Mouse (Mus musculus) lung, postnatal 0 days (tissue): ENCODE results near the gene Mllt10. TPM values are rescaled to one million over a fixed set of nuclear protein-coding genes. Genes with fewer than 3 reads are reported as not detected.

ENCODE experiments used
- ATAC-seq: fragments of 200-750 bp; cut with Nextera tagmentation; 2 replicates; pipeline ENCODE4 v1.8.0; 2017; ENCODE audit warnings: moderate library complexity
- DNase-seq: peaks from one replicate; pipeline ENCODE4 v3.0.0-alpha.2; 2016; ENCODE audit warnings: low spot score
- H3K27ac ChIP-seq: fragments of 300-500 bp; sonication (generic); 2 replicates; pipeline ENCODE4 v1.5.1; 2014; ENCODE audit warnings: antibody characterized with exemption, mild to moderate bottlenecking, low read length, mixed read lengths
- H3K27me3 ChIP-seq: fragments of 300-500 bp; sonication (generic); replicated peaks from 2 replicates; pipeline ENCODE4 v1.6.1; 2014; ENCODE audit warnings: low read length, mixed read lengths; ENCODE audit not compliant: insufficient read depth
- H3K36me3 ChIP-seq: fragments of 300-500 bp; sonication (generic); 2 replicates; pipeline ENCODE4 v1.6.1; 2014; ENCODE audit warnings: low read length, mixed read lengths; ENCODE audit not compliant: insufficient read depth
- H3K4me1 ChIP-seq: fragments of 300-500 bp; sonication (generic); 2 replicates; pipeline ENCODE4 v1.6.1; 2014; ENCODE audit warnings: antibody characterized with exemption, low read depth, low read length, mixed read lengths; ENCODE audit not compliant: insufficient read depth
- H3K4me2 ChIP-seq: fragments of 300-500 bp; sonication (generic); replicated peaks from 2 replicates; pipeline ENCODE4 v1.6.1; 2014; ENCODE audit warnings: low read depth, mild to moderate bottlenecking, low read length, moderate library complexity, mixed read lengths
- H3K4me3 ChIP-seq: fragments of 300-500 bp; sonication (generic); 2 replicates; pipeline ENCODE4 v1.5.1; 2014; ENCODE audit warnings: low read depth, low read length
- H3K9ac ChIP-seq: fragments of 300-500 bp; sonication (generic); replicated peaks from 2 replicates; pipeline ENCODE4 v1.6.1; 2014; ENCODE audit warnings: low read depth, mild to moderate bottlenecking
- H3K9me3 ChIP-seq: fragments of 300-500 bp; sonication (generic); 2 replicates; pipeline ENCODE4 v1.6.1; 2016; ENCODE audit warnings: low read length, mixed read lengths
- CTCF ChIP-seq: IDR thresholded peaks from 2 replicates; pipeline ENCODE4 v1.5.1; 2016; ENCODE audit warnings: antibody characterized with exemption, mild to moderate bottlenecking
- EP300 ChIP-seq: IDR thresholded peaks from 2 replicates; pipeline ENCODE4 v1.6.1; 2016; ENCODE audit warnings: antibody characterized with exemption, mild to moderate bottlenecking, control low read depth
- WGBS: fragments of 180-500 bp; shearing (Covaris S2); extraction: QIAGEN DNeasy Blood & Tissue Kit; methylation state at CpG from one replicate; pipeline ENCODE4 v1.1.7; 2014; 5-methylcytosine and 5-hydroxymethylcytosine counted together
- polyA plus RNA-seq: library from polyadenylated mRNA; unstranded; fragments of >200 nt; fragmentation: Nextera tagmentation; extraction: Ambion mirVana; gene quantifications from 2 replicates; pipeline ENCODE4 v1.2.1, GENCODE M21; 2015

The Mllt10 gene
- polyA plus RNA-seq, 1 experiment from 2014 or later, result 35.1 TPM

DNA sequence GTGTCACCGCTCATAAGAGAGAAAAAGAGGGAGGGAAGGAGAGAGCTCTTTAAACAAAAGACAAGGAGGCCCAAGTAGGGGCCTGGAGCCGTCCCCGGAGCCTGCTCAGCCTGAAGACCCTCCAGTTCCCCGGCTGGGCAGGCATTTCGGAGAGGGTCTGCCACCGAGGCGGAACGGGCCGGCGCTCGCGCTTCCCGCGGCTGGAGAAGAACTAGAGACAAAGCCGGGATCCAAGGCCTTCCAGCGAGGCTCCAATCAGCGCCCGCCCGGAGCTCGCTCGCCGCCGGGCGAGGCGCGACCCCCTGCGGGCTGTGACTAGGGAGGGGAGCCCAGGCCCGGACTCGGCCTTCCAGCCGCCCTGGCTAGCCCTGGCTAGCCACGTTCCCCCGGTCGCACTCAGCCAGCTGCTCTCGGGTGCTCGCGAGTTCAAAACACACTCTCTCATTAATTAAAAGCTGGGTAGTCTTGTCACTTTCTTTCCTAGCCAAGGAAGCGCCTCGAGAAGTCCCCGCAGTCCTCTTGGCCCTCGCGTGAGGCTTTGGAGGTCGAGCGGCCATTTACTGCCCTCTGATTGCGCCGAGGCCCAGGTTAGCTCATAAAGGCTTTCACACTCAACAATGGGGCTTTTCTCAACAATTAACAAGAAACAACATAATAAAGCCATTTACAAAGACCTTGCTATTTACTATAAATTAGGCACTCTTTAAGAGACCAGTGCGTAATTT lies 15.3 kb upstream of the Mllt10 start:
- DNase-seq (peak; percentile 17), ATAC-seq (peak; percentile 46)
- H3K4me3 ChIP-seq, result peak overlapping the region; percentile 28
- H3K9ac ChIP-seq, result peak overlapping the region; percentile 51
- peaks cover 19% of the 10 kb centered on the region; the same call in 1 of the 2 replicates for H3K4me1 ChIP-seq
- H3K4me2 ChIP-seq, result peak overlapping the region; percentile 64
- TF ChIP-seq EP300 (no peak), CTCF (no peak)
- 27% methylated on average over 35 of the region's 46 CpGs for WGBS
- H3K9me3 ChIP-seq, result no peaks in the 10 kb centered on the region
- no peaks in the 10 kb centered on the region for H3K27me3 ChIP-seq
- no peaks in the 10 kb centered on the region for H3K36me3 ChIP-seq
- H3K27ac ChIP-seq, result no peak overlapping the region

DNA sequence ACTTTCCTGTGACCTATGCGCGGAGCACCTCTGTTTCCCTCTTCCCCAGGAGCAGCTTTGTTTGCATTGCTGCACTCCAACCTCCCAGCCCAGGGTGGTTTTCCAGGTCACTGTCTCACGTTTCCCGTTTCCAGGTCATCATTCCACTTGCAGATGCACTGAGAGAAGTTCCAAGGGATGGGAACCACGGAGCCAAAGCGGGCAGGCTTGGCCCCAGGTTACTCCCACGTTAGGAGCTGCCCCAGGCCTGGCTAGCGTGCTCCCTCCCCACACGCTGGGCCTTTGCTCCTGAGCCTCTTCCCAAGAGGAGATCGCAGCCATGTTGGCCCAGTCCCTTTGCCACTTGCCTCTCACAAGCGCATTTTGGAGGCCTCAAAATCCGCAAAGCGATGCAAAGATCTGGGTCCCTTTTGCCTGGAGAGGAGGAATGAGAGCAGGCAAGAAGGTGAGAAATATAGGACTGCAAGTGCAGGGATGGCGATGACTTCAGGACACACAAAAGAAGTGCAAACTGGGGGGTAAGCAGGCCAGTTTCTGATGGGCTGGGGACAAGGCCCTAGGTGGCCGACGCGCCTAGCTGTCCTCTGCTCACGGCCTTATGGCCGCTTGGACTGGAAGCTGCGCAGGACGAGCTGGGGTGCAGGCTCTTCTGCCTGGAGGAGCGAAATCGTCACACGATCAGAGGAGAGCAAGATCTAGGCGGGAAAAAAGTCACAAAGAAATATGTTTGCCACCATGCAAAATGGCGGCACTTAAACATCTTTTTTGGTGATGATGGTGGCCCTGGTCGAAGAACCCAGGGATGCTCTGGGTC lies 14.5 kb upstream of the Mllt10 start:
- no peak overlapping the region for H3K9ac ChIP-seq
- no peaks in the 10 kb centered on the region for H3K9me3 ChIP-seq
- no peak for ATAC-seq
- no peaks in the 10 kb centered on the region for H3K27me3 ChIP-seq
- H3K36me3 ChIP-seq, result no peaks in the 10 kb centered on the region
- H3K4me2 ChIP-seq, result no peak overlapping the region
- TF ChIP-seq EP300, result no peak
- TF ChIP-seq CTCF, result no peak
- no peak overlapping the region for H3K4me3 ChIP-seq
- peaks cover 20% of the 10 kb centered on the region; the same call in 1 of the 2 replicates for H3K4me1 ChIP-seq
- 76% methylated on average over 27 of the region's 27 CpGs for WGBS
- H3K27ac ChIP-seq, result no peak overlapping the region
- DNase-seq, result no peak

DNA sequence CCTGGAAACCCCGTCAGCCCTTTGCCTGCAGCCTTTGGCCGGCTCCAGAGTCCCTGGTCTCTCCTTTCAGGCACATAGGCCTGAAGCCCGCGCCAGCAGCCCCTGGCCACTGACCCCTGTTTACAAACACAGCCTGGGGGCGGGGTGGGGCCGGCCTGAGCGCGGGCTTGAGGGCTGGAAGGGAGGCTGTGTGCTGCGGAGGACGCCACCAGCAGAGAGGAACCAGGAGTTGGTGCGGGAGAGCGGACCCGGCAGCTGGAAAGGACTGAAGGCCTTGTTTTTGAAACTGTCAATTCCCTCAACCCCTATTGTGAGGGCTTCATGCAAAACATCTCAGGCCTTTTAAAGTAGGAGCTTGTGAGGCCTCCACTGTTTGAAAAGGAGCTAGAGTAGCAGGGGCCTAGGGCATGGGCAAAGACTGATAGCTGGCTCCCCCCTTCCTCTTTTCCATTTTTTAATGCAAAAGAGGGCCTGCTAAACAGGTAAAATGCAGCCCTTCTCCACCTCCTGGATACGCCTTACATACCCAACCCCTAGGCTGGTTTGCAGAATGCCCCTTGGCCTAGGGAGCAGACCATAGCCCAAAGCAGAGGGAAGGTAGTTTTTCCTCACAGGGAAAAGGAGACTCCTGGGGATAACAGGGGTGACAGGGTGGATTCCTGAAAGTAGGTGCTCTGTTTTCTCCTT lies 13.7 kb upstream of the Mllt10 start:
- DNase-seq (no peak), ATAC-seq (peak; percentile 50)
- no peak for TF ChIP-seq EP300
- TF ChIP-seq CTCF, result no peak
- Histone ChIP-seq H3K27me3 (no peaks in the 10 kb centered on the region), H3K4me1 (peaks cover 28% of the 10 kb centered on the region; the same call in 1 of the 2 replicates), H3K9ac (no peak overlapping the region), H3K4me2 (no peak overlapping the region; the same call in 1 of the 2 replicates), H3K27ac (peak overlapping the region; percentile 38; the same call in 1 of the 2 replicates), H3K9me3 (no peaks in the 10 kb centered on the region), H3K4me3 (no peak overlapping the region), H3K36me3 (no peaks in the 10 kb centered on the region)
- WGBS, result 47% methylated on average over 14 of the region's 14 CpGs

DNA sequence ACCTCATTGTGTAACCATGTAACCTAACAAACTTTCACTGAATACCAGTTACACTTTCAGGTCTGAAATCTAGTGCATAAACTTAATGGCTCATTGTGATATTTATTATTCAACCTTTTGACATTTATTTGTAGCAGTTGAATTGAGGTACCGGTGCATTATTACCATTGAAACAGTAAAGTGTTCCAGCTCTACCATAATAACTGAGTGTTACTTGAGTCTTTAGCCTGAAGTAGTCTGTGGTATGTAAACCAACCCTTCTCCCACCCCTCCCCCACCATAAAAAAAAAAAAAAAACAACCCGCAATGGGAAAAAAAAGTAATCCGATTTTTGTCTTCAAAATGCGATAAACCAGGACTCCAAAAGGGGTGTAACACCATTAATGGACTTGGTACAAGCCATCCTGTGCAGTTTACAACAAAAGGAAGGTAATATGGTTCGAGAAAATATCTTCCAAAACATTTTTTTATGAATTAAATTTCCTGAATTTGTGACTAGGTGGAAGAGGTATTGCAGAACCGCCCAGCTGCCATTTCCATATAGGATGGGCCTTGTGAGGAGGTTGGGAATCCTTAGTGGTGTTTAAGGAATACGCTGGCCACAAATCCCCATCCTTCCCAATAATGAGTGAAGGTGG lies 9.8 kb upstream of the Mllt10 start:
- H3K4me2 ChIP-seq, result peak overlapping the region; percentile 64
- WGBS, result 14% methylated on average over 7 of the region's 7 CpGs
- no peak overlapping the region for H3K27ac ChIP-seq
- no peaks in the 10 kb centered on the region for H3K27me3 ChIP-seq
- H3K4me3 ChIP-seq, result peak overlapping the region; percentile 81; the same call in 1 of the 2 replicates
- no peaks in the 10 kb centered on the region for H3K36me3 ChIP-seq
- H3K9ac ChIP-seq, result peak overlapping the region; percentile 79; the same call in 1 of the 2 replicates
- DNase-seq, result no peak
- ATAC-seq, result no peak
- H3K4me1 ChIP-seq, result peaks cover 29% of the 10 kb centered on the region
- no peak for TF ChIP-seq CTCF
- TF ChIP-seq EP300, result no peak
- no peaks in the 10 kb centered on the region for H3K9me3 ChIP-seq

DNA sequence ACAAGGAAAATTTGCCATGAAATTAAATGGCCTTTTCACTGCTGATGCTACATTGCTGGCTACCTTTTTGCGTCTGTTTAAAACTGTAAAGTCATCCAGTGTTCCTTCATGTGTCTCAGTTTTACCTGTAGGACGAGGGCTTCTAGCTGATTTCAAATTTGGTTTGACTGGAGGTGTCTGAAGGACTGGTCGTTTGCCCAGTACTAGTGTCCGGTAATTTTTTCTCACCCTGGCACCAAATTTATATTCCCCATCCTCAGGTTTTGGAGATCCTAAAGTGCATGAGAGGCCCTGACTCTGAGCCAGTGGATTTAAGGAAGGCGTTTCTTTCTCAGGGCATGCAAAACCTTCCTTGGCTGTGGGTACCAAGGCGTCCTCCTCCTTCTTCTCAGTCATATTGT lies 9.3 kb upstream of the Mllt10 start:
- ATAC-seq (no peak), DNase-seq (no peak)
- no peak overlapping the region for H3K27ac ChIP-seq
- WGBS, result 26% methylated on average over 6 of the region's 6 CpGs
- H3K4me1 ChIP-seq, result peaks cover 29% of the 10 kb centered on the region
- H3K27me3 ChIP-seq, result no peaks in the 10 kb centered on the region
- no peaks in the 10 kb centered on the region for H3K9me3 ChIP-seq
- peak overlapping the region; percentile 64 for H3K4me2 ChIP-seq
- peak overlapping the region; percentile 79; the same call in 1 of the 2 replicates for H3K9ac ChIP-seq
- TF ChIP-seq CTCF (no peak), EP300 (no peak)
- H3K4me3 ChIP-seq, result peak overlapping the region; percentile 81; the same call in 1 of the 2 replicates
- no peaks in the 10 kb centered on the region for H3K36me3 ChIP-seq
